ENCODE assay signal across 12 mouse cellular contexts in genomic region chr5:44306769-44307557, GRCm38 (mm10).
DNase-seq lines count a peak whose midpoint lies in the region; ATAC-seq lines count a peak whose summit lies in the region.
"Had no signal": no experiment of that assay in that cellular context is flagged by ENCODE, and none has a peak within 500 bp of the region (broad histone marks: within the 10 kb centered on the region; RNA-seq: fewer than 3 reads in every experiment).

No protein-coding gene starts in this region.

- peaks cover 3% of the 10 kb centered on the region for H3K4me1 ChIP-seq in heart, embryonic 15.5 days (replicated peaks)
- 0 out of 2 replicates have a peak, but pooled peaks cover 3% of the 10 kb centered on the region for H3K4me1 ChIP-seq in midbrain, embryonic 14.5 days (ENCODE audit: control insufficient read depth, insufficient read depth, low read length)
- H3K4me1 ChIP-seq in midbrain, embryonic 16.5 days (ENCODE audit: control insufficient read depth, insufficient read depth, low read length): peaks cover 6% of the 10 kb centered on the region
- H3K4me1 ChIP-seq in forebrain, embryonic 16.5 days (replicated peaks; ENCODE audit: control insufficient read depth, insufficient read depth, low read length): no peaks in the 10 kb centered on the region; the same call in 1 of the 2 replicates

- H3K4me2 ChIP-seq in heart, embryonic 15.5 days: peak overlapping the region; percentile 41; the same call in 1 of the 2 replicates
- no peak overlapping the region for H3K4me2 ChIP-seq in midbrain, embryonic 14.5 days (ENCODE audit: low read length)
- no peak overlapping the region for H3K4me2 ChIP-seq in midbrain, embryonic 16.5 days (ENCODE audit: low read length)
- H3K4me2 ChIP-seq in forebrain, embryonic 16.5 days (ENCODE audit: low read length): no peak overlapping the region
- H3K4me2 ChIP-seq: limb, embryonic 15.5 days had no signal

- H3K36me3 ChIP-seq in heart, embryonic 15.5 days: no peaks in the 10 kb centered on the region
- no peaks in the 10 kb centered on the region for H3K36me3 ChIP-seq in midbrain, embryonic 14.5 days (ENCODE audit: control insufficient read depth, insufficient read depth, low read length)
- no peaks in the 10 kb centered on the region for H3K36me3 ChIP-seq in midbrain, embryonic 16.5 days (ENCODE audit: control insufficient read depth, insufficient read depth, low read length)
- no peaks in the 10 kb centered on the region for H3K36me3 ChIP-seq in forebrain, embryonic 16.5 days (ENCODE audit: control insufficient read depth, insufficient read depth)
- H3K36me3 ChIP-seq: limb, embryonic 15.5 days had no signal

- no peaks in the 10 kb centered on the region; the same call in 1 of the 2 replicates for H3K27me3 ChIP-seq in heart, embryonic 15.5 days
- no peaks in the 10 kb centered on the region for H3K27me3 ChIP-seq in midbrain, embryonic 14.5 days (ENCODE audit: control insufficient read depth, insufficient read depth, low read length)
- no peaks in the 10 kb centered on the region for H3K27me3 ChIP-seq in midbrain, embryonic 16.5 days (ENCODE audit: control insufficient read depth, insufficient read depth, low read depth, low read length)
- no peaks in the 10 kb centered on the region for H3K27me3 ChIP-seq in forebrain, embryonic 16.5 days (replicated peaks; ENCODE audit: control insufficient read depth, insufficient read depth, low read length)
- H3K27me3 ChIP-seq: limb, embryonic 15.5 days had no signal

- H3K4me3 ChIP-seq in heart, embryonic 15.5 days: no peak overlapping the region
- no peak overlapping the region for H3K4me3 ChIP-seq in midbrain, embryonic 14.5 days (replicated peaks; ENCODE audit: low read depth, low read length)
- no peak overlapping the region for H3K4me3 ChIP-seq in midbrain, embryonic 16.5 days (ENCODE audit: low read depth, low read length)
- no peak overlapping the region for H3K4me3 ChIP-seq in forebrain, embryonic 16.5 days (replicated peaks; ENCODE audit: low read length)
- H3K4me3 ChIP-seq: limb, embryonic 15.5 days had no signal

- H3K27ac ChIP-seq in heart, embryonic 15.5 days: no peak overlapping the region
- H3K27ac ChIP-seq in midbrain, embryonic 14.5 days (replicated peaks; ENCODE audit: low read depth, low read length): no peak overlapping the region
- H3K27ac ChIP-seq in midbrain, embryonic 16.5 days (ENCODE audit: low read length): no peak overlapping the region
- no peak overlapping the region for H3K27ac ChIP-seq in forebrain, embryonic 16.5 days (ENCODE audit: low read length)
- H3K27ac ChIP-seq: limb, embryonic 15.5 days had no signal

- intact Hi-C loops in heart, postnatal 36 days (cut with DNase I): loop anchor here (10.0 kb wide), 2 partner anchors 168 to 348 kb away; no protein-coding TSS in a partner anchor

- 8% methylated on average over 16 of the region's 16 CpGs for whole genome bisulfite sequencing in heart, embryonic 15.5 days
- WGBS in midbrain, embryonic 14.5 days: 17% methylated on average over 16 of the region's 16 CpGs
- WGBS in midbrain, embryonic 16.5 days: 17% methylated on average over 15 of the region's 16 CpGs
- 16% methylated on average over 16 of the region's 16 CpGs for WGBS in forebrain, embryonic 16.5 days

- H3K9ac ChIP-seq in heart, embryonic 15.5 days: no peak overlapping the region
- H3K9ac ChIP-seq in midbrain, embryonic 14.5 days (replicated peaks; ENCODE audit: low read length): no peak overlapping the region
- no peak overlapping the region for H3K9ac ChIP-seq in midbrain, embryonic 16.5 days (ENCODE audit: low read depth, low read length)
- no peak overlapping the region for H3K9ac ChIP-seq in forebrain, embryonic 16.5 days (replicated peaks; ENCODE audit: low read depth, low read length)
- H3K9ac ChIP-seq: limb, embryonic 15.5 days had no signal

- H3K9me3 ChIP-seq in heart, embryonic 15.5 days (replicated peaks): no peaks in the 10 kb centered on the region
- no peaks in the 10 kb centered on the region for H3K9me3 ChIP-seq in midbrain, embryonic 14.5 days (ENCODE audit: control insufficient read depth, low read length)
- no peaks in the 10 kb centered on the region for H3K9me3 ChIP-seq in midbrain, embryonic 16.5 days (replicated peaks; ENCODE audit: control insufficient read depth, low read length, poor library complexity, severe bottlenecking)
- no peaks in the 10 kb centered on the region for H3K9me3 ChIP-seq in forebrain, embryonic 16.5 days (ENCODE audit: control insufficient read depth, low read length)
- H3K9me3 ChIP-seq: limb, embryonic 15.5 days had no signal

- DNase-seq in heart, postnatal 36 days: no peak
- peak; percentile 15 for DNase-seq in midbrain, embryonic 14.5 days
- DNase-seq in adrenal gland, postnatal 36 days: no peak
- DNase-seq: cerebellum, adult 9-11 months; kidney, postnatal 10 days; thymus, adult 2 months had no signal

- no peak for ATAC-seq in heart, embryonic 15.5 days (replicated peaks; ENCODE audit: insufficient number of reproducible peaks, insufficient read depth, low FRiP score, low read depth)
- no peak for ATAC-seq in midbrain, embryonic 14.5 days (ENCODE audit: low FRiP score, low TSS enrichment)
- ATAC-seq in midbrain, embryonic 16.5 days: no peak
- ATAC-seq in forebrain, embryonic 16.5 days: 0 out of 2 replicates have a peak, but pooled peaks have one; percentile 7
- ATAC-seq in inflammation-experienced regulatory T-cells, adult 6 months: no peak
- ATAC-seq in megakaryocyte, adult 5-6 weeks (ENCODE audit: poor library complexity, severe bottlenecking): no peak
